Mouse (Mus musculus) CH12.LX (cell line): Measurements from ENCODE around the gene Prdm8.

ENCODE experiments used
- BHLHE40 ChIP-seq: IDR thresholded peaks from 2 replicates; pipeline ENCODE4 v1.6.1; 2011; ENCODE audit warnings: mild to moderate bottlenecking, low read depth, low read length, improper control_type of control experiment
- CTCF ChIP-seq, 2 experiments: IDR thresholded peaks in 1 of 2; conservative IDR thresholded peaks in 1 of 2; 2 replicates each; pipeline ENCODE4 v1.5.1; 2011 to 2012; ENCODE audit warnings: low read depth in 2 of 2, low read length in 2 of 2, improper control_type of control experiment in 1 of 2, inconsistent platforms in 1 of 2, mild to moderate bottlenecking in 1 of 2, moderate library complexity in 1 of 2
- HCFC1 ChIP-seq: IDR thresholded peaks from 2 replicates; pipeline ENCODE4 v1.6.1; 2012; ENCODE audit warnings: low read depth, mild to moderate bottlenecking, inconsistent platforms, low read length, improper control_type of control experiment
- JUN ChIP-seq: IDR thresholded peaks from 2 replicates; pipeline ENCODE4 v1.6.1; 2011; ENCODE audit warnings: low read depth, mild to moderate bottlenecking, low read length, improper control_type of control experiment, moderate library complexity; ENCODE audit not compliant: insufficient read depth
- MYC ChIP-seq: IDR thresholded peaks from 2 replicates; pipeline ENCODE4 v1.6.1; 2011; ENCODE audit warnings: low read depth, mild to moderate bottlenecking, improper control_type of control experiment, low read length
- TCF12 ChIP-seq: IDR thresholded peaks from 2 replicates; pipeline ENCODE4 v1.6.1; 2014; ENCODE audit warnings: low read depth, mild to moderate bottlenecking, inconsistent platforms, low read length, improper control_type of control experiment

- no peak for TF ChIP-seq BHLHE40
- TF ChIP-seq HCFC1, result no peak
- no peak for TF ChIP-seq TCF12
- no peak for TF ChIP-seq MYC
- no peak for TF ChIP-seq JUN
- TF ChIP-seq CTCF (conservative IDR thresholded peaks at IDR 0.05 in 1 of 2, IDR thresholded peaks at IDR 0.05 in 1 of 2; ENCODE audit: low read depth in 2 of 2, low read length in 2 of 2), result no peak
Observed at GRCm38 (mm10) chr5:98189181-98190180, 22.5 kb downstream of the Prdm8 start.
